Mouse (Mus musculus) thymus, postnatal 14 days (tissue): ENCODE results near the gene Ssc4d.

Experiments
- DNase-seq: peaks from one replicate; pipeline ENCODE4 v3.0.0; 2021

Ssc4d gene

DNA sequence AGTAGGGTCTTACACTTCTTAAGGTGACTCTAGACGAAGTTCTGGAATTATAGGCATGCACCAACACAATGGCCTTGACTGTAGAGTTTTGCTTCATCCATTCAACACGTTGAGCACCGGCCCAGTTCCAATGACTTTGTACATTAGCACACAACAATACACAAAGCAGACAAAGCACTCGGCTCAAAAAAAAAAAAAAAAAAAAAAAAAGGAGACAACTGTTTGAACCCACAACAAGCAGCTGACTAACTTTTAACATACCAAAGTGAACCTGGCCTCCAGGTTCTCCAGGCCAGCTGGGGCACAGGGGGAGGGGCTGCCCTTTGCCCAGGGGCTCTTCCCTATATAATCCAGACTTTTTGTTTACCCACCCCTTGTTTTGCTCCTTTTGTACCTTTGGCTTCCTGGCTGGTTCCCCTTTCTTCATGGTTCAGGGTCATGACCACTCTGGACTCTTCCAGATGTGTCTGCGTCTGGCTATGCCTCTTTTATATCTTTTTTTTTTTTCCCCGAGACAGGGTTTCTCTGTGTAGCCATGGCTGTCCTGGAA lies 38.6 kb downstream of the Ssc4d start:
- no peak for DNase-seq

DNA sequence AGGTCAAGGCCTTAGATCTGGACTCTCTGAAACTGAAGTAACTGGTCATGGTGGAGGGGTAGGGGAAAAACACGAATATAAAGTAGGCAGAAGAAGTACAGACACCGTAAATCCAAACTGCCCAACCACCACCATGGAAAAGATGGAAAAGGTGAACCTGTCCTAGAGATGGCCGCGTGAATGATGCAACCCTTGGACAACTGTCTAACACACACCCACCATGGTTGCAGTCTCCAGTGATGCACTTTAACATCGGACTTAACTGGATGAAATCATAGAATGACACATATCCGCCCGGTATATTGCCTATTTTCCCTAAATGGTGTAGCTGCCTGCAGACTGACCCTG lies 39.2 kb downstream of the Ssc4d start:
- no peak for DNase-seq

DNA sequence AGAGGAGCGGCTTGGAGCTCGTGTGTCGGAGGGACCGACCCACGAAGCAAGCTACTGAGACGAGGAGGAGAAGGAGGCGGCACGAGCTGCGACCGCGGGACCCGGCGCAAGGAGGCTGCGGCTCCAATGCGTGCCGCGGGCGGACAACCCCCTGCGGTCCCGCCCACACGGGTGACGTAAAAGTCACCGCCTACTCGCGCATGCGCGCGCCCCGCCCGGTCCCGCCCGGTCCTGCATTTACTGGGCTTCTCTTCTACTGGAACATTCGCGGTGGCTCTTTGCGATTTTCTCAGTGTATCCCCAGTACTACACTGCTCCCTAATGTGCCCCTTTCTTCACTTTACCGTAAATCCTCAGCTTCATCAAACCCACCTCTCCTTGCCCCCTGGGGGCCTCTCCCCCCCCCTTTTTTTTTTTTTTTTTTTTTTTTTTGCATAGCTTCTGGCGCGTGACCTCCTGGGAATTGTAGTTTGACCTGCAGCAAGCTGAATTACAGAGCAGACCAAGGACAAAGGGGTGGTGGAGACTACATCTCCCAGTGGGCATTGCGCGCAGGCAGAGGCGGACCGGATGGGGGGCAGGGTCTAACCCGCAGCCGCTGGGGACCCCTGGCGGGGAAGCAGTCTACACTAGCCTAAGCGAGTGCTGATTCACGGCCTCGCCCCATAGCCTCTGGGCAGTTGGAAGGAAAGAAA lies 39.7 kb downstream of the Ssc4d start, which contains the start of gene Ywhag:
TSS of gene Ywhag (minus strand) at position 136 of the 695 bp plus-strand sequence.
- peak; percentile 99 for DNase-seq

DNA sequence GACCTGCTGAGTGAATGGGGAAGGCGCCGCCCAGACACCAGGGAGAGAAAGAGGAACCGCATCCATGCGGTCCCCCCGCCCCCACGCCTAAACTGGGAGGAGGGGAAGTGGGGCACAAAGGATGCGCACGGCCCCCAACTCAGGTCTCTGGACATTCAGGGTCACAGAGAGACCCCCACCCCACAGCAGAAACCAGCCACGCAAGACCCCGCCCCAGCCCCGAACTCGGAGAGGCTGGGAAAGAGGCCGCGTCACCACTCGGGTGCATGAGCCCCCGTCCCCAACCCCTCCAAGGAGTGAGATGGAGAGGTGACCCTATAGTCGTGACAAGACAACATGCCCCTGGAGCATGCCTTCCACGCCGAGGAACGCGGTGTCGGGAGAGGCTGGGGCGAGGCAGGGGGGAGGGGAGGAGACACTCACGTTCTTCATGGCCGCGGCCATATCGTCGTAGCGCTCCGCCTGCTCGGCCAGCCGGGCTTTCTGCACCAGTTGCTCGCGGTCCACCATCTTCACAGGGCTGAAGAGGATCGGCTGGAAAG lies 40.4 kb downstream of the Ssc4d start:
- DNase-seq: peak; percentile 74

DNA sequence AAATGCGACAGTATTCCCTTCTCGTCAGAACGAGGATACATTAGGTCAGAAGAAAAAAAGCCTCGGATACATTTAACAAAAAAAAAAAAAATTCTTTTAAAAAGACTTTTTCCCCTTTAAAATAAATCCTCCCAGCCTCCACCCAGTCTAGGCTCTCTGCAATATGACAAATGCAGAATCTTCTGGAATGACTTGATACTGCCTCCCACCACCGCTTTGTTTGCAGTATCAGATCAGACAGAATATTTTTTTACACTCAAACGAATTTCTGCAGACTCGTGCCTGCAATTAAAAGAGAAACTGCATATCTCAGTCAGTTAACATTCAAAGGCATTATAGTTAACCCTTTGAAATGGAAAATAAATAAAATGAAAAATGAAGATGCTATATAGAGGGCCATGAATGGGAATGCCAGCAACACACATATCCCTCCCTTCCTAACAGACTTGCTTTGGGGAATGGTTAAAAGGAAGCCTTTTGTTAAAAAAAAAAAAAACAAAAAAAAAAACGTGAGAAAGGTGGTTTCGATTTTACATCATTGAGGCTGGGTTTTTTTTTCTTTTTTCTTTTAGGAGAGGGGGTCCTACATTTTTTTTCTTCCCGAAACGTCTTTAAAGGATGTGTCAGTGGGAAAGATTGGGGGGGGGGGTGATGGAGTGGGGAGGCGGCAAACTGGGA lies 41.0 kb downstream of the Ssc4d start:
- DNase-seq: no peak

DNA sequence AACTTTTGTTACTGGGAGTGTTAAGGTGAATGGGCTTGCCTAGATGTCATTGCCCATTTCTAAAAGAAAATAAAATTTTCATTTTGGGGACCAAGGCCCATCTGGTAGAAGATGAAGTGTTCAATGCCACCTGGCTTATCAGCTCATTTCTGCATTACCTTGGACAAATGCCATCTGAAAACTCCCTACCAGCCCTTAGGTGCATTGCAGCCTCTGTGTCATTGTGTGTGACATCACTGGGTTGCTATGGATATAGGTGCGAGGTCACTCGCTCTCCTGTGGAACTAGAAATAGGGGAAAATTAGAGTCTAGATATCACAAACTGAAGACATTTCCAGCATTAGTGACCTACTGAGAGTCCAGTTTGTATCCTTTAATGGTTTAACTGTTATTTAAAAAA lies 42.0 kb downstream of the Ssc4d start:
- no peak for DNase-seq

DNA sequence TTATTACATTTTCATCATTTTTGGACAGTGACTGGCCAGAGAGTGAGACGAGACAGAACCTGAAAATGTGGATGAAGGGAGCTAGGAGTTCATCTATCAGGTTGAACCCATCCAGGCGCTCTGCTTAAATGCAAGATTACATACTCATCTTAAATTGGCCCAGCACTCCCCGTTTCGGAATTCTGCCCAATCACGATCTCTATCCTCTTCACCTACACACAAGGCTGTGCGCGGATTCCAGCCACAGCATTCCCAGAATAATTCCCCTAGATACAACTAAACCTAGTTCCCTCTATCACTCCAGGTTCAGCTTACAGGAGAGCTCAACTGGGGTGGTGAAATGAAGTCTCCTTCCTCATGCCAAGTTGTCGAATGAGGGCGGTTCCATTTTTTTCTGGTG lies 42.8 kb downstream of the Ssc4d start:
- DNase-seq: no peak

DNA sequence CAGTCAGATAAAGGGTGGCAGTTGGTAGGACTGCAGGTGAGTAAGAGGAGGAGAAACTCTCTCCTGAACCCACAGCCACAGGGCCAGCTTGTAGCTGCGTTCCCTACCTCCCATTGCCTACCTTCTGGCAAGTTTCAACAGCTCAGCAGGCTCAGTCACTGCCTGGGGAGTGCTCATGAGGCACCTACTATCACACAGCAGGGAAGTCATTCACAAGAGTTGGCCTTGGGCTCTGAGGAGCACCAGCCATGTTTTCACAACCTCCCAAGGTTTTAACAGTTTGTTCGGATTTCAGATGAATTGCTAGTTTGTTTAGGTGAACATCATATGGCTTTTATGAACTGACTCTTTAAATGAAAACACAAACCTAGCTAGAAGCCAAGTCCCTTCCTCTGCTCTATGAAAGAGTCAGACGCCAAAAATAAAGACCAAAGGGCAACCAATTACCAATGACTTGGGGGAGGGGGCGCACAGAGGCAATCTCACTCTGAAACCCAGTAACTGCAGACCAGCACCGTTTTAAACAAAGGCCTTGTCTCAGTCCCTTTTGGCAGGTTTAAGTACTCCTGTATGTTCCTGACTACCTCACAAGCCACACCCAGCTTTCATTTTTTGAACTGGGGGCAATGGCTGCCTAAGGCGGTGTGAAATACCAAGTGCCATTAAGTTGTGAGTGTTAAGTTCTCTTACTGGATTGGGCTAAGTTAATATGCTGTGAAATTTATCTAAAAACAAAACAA lies 44.5 kb downstream of the Ssc4d start:
- no peak for DNase-seq

DNA sequence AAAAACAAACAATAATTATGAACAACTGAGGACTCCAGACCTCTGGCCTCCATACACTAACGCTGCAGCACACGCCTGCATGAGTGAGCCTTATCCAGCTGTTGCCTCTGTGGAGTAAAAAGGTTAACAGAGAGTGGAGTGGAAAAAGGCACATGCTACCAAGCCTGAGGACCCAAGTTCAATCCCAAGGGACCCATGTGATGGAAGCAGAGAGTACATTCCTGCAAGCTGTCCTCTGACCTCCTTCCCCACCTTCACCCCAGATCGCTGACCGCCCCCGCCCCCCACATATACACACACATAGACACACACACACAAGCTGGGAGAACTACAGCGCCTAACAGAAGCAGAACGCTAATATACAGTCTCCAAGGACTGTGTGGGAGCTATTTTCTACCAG lies 50.4 kb downstream of the Ssc4d start:
- DNase-seq: no peak

DNA sequence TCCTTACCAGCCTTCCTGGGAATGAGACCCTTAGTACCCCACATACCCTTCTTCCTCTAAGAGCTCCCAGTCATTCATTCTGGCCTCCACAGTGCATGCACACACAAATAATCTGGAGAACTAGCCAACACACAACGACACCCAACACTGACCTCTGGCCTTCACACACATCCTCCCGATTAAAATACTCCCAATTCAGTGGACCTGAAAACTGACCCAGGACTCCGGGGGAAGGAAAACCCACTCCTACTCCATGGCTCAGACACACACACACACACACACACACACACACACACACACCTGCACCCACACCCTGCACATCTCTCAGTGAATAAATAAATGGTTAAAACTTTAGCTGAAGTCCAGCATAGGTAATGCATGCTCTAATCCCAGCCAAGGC lies 54.4 kb downstream of the Ssc4d start:
- no peak for DNase-seq

DNA sequence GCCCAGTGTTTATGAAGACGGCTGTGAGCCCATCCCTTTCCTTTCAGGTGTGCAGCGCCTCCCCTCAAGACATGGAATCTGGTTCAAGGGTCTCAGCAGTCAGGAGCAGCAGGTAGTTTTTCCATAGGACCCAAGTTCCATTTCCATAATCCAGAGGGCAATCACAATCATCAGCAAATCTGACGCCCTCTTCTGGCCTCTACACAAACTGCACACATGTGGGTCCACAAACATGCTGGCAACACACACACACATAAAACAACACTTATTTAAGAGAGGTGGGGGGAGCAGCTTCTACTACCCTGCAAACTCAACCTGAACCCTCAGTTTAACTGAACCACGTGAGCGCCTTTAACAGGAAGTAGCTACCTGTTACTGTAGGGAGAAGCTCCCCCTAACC lies 55.7 kb downstream of the Ssc4d start:
- no peak for DNase-seq

DNA sequence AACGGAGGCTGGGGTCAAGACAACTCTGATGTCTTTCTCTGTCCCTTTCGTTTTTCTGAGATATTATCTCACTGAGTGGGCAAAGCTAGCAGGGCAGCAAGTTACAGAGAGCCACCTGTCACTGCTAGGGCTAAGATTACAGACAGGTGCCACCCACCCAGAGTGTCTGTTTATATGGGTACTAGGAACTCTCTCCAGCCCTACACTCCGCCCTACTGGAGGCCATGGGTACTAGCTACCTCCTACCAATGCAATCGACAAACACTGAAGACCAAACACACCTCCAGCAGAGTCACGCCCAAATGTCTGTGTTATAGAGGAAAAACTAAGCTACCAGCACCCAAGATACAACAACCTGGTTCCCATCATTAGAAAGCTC lies 56.3 kb downstream of the Ssc4d start:
- DNase-seq: no peak

DNA sequence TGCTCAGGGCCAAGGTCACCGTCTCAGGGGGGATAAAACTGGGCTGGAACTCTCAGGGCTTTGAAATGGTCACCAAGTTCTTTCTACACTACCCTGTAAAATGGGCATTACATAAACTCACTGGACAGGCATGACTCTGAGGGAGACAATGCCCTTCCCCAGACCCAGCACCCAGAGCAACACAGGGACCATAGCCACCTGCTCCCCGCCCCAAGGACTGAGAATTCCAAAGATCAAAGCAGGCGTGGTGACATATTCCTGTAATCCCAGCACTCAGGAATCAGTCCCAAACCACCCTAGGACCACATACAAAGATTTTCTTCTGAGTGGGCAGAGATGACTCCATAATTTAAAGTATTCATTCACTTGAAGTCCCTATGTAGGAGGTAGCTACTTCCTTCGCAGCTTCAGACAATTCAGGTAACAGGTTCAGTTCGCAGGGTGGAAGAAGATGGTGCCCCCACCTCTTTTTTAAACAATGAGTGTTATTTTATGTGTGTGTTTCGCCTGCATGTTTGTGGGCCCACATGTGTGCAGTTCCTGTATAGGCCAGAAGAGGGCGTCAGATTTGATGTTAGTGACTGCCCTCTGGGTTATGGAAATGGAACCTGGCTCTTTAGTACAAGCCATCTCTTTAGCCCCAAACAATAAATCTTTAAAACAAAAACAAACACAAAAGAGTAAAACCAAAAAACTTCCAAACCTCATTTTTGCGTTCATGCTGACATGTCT lies 56.8 kb downstream of the Ssc4d start:
- DNase-seq: no peak

DNA sequence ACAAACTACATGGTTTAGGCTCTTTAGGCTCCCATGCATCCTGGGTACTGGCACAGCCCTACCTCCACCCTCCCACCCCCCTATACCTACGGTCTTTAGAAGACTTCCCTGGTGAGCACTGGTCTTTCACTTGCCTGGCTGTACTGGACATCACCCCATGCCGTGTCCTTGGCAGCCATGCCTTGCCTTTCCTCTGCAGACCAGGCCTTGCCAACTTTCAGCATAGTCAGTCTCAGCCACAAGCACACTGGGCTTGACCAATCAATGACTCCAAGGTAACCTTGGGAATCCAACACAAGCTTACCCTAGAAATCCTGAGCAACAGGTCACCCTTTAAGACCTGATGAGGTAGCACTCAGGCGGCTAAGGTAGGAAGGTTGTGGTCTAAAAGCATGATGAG lies 57.7 kb downstream of the Ssc4d start:
- DNase-seq: no peak

DNA sequence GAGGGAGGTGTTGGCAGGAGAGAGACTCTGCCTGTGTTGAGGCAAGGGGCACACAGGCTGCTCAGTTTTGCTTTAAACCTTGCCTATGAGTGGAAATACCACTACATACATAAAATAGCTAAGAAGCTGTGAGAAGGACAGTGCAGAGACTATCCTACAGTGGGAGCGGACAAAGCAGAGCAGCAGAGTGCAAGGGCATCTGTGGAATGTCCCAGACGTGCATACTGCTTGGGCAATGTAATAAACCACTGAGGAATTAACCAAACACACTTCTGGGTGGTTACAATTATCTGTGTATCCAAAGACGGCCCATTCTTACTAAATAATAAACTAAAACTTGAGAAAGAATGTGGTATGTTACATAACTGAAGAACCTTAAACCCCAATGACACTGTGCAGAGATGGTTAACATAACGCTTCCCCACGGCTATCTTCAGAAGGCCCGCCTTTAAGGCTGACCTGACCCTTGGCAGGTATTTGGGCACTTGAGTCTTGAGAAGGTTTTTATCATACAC lies 58.2 kb downstream of the Ssc4d start:
- no peak for DNase-seq

DNA sequence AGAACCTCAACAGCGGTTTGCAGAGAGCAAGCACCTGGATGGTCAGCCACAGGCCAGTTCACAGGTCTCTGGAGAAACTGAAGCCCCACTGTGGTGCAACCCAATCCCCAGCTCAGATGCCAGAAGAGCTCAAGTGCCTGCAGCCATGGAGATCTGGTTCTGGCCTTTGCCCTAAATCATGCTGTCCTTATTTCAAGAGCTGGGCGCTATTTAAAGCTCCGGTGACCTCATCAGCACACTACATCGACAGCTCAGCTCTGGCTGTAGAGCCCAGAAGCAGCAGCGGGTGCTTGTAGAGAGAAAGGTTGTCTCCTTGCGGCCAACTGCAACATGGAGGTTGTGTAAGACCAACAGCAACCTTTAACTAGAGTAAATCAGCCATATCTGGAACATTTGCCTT lies 60.2 kb downstream of the Ssc4d start:
- DNase-seq: no peak

DNA sequence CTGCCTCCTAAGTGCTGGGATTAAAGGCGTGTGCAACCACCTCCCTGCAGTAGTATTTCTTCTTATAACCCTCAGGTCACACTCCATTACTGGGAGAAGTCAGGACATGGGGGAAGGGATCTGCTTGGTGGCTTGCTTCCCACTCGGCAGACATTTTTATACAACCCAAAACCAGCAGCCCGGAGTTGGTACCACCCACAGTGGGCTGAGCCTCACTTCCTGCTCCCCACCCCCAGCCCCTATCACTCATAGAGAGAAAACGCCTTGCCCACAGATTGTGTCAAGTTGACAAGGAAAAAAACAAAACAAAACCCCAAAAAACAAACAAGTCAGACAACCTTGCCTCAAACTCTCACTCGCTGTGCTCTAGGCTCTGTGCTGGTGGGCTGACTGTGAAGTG lies 61.1 kb downstream of the Ssc4d start:
- peak; percentile 32 for DNase-seq

DNA sequence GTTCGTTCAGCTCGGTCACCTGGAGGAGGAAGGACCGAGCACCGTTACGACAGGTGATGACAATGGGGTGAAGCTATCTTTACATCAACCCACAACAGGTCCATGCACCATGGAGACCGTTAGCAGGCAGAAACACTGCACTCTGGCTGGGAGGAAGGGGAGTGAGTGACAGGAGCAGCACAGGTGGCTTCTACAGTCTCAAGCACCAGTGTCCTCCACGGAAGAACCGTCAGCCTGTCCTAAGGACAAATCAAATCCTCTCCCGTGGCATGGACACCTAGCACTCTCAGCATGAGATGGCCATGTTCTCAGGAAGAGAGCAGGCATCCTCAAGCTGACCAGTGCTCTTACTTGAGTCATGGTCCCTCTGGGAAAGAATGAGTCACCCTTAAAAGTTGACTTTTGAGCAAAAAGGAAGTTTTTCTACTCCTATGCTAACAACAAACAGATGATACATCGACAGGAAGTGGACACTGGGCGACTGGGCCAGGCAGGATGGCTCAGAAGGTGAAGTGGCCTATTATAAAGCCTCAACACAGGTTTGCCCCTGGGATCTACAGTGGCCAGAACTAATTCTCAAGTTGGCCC lies 62.6 kb downstream of the Ssc4d start:
- no peak for DNase-seq

DNA sequence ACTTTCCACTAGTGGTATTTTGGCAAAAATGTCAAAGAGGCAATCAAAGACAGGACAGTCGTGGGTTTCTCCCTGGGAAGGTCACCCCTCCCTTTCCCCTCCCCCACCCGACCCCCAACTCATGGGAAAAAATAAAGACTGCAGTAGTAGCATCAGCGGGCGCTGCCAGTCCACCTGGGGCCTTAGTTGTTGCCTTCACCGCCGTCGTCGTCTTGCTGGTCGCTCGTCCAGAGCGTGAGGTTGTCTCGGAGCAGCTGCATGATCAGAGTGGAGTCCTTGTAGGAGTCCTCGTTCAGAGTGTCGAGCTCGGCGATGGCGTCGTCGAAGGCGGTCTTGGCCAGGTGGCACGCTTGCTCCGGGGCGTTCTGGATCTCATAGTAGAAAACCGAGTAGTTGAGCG lies 63.5 kb downstream of the Ssc4d start:
- DNase-seq: no peak
